Mouse (Mus musculus) telencephalon, adult 2 months (tissue): Measurements from ENCODE around the gene Foxc1.

Source experiments
- DNase-seq: peaks from one replicate; pipeline ENCODE4 v3.0.0-alpha.2; 2011; ENCODE audit warnings: low read depth, low spot score

The Foxc1 gene

GRCm38 (mm10) chr13:31806890-31807735 lies 680 bp downstream of the Foxc1 start:
- DNase-seq, result no peak

GRCm38 (mm10) chr13:31807736-31808115 lies 1.3 kb downstream of the Foxc1 start:
- DNase-seq, result no peak

GRCm38 (mm10) chr13:31808116-31808803 lies 1.8 kb downstream of the Foxc1 start:
- no peak for DNase-seq

- DNase-seq, result no peak
These were observed 2.5 kb downstream of the Foxc1 start for GRCm38 (mm10) chr13:31808804-31809420.

GRCm38 (mm10) chr13:31809701-31810100 lies 3.3 kb downstream of the Foxc1 start:
- no peak for DNase-seq

- no peak for DNase-seq
These were observed 3.9 kb downstream of the Foxc1 start for GRCm38 (mm10) chr13:31810375-31810692.

- no peak for DNase-seq
These were observed 4.5 kb downstream of the Foxc1 start for GRCm38 (mm10) chr13:31810693-31811541.

- no peak for DNase-seq
These were observed 5.1 kb downstream of the Foxc1 start for GRCm38 (mm10) chr13:31811542-31812021.

GRCm38 (mm10) chr13:31812701-31813100 lies 6.3 kb downstream of the Foxc1 start:
- DNase-seq, result no peak

- no peak for DNase-seq
These were observed 9.1 kb downstream of the Foxc1 start for GRCm38 (mm10) chr13:31815383-31816003.

- DNase-seq, result no peak
These were observed 11.9 kb downstream of the Foxc1 start for GRCm38 (mm10) chr13:31818337-31818736.

GRCm38 (mm10) chr13:31819664-31820405 lies 13.4 kb downstream of the Foxc1 start:
- no peak for DNase-seq

GRCm38 (mm10) chr13:31820587-31821017 lies 14.2 kb downstream of the Foxc1 start:
- DNase-seq, result no peak

- DNase-seq, result no peak
These were observed 14.6 kb downstream of the Foxc1 start for GRCm38 (mm10) chr13:31821050-31821449.

GRCm38 (mm10) chr13:31823316-31823715 lies 16.9 kb downstream of the Foxc1 start:
- DNase-seq, result no peak

GRCm38 (mm10) chr13:31825180-31825579 lies 18.7 kb downstream of the Foxc1 start:
- DNase-seq, result no peak

- no peak for DNase-seq
These were observed 20.7 kb downstream of the Foxc1 start for GRCm38 (mm10) chr13:31827160-31827559.

- no peak for DNase-seq
These were observed 21.4 kb downstream of the Foxc1 start for GRCm38 (mm10) chr13:31827820-31828332.

- no peak for DNase-seq
These were observed 22.0 kb downstream of the Foxc1 start for GRCm38 (mm10) chr13:31828446-31828845.

- no peak for DNase-seq
These were observed 23.9 kb downstream of the Foxc1 start for GRCm38 (mm10) chr13:31830332-31830731.
